Mouse (Mus musculus) limb, embryonic 14.5 days (tissue): Measurements from ENCODE around the gene Elavl3. TPM values are rescaled to one million over a fixed set of nuclear protein-coding genes. Genes with fewer than 3 reads are reported as not detected.

ENCODE experiments used
- ATAC-seq: fragments of 200-750 bp; cut with Nextera tagmentation; 2 replicates; pipeline ENCODE4 v1.8.0; 2017; ENCODE audit warnings: low read depth, moderate number of reproducible peaks, moderate TSS enrichment; ENCODE audit not compliant: low FRiP score
- DNase-seq: peaks from one replicate; pipeline ENCODE4 v3.0.0-alpha.2; 2015; ENCODE audit warnings: low spot score
- H3K27ac ChIP-seq: fragments of 300-500 bp; sonication (generic); replicated peaks from 2 replicates; pipeline ENCODE4 v1.5.1; 2014; ENCODE audit warnings: low read depth, mild to moderate bottlenecking, low read length, moderate library complexity, mixed read lengths
- H3K27me3 ChIP-seq: fragments of 300-500 bp; sonication (generic); 2 replicates; pipeline ENCODE4 v1.6.1; 2014; ENCODE audit warnings: low read length, mixed read lengths; ENCODE audit not compliant: control insufficient read depth, insufficient read depth
- H3K36me3 ChIP-seq: fragments of 300-500 bp; sonication (generic); 2 replicates; pipeline ENCODE4 v1.6.1; 2014; ENCODE audit warnings: mild to moderate bottlenecking, low read length, moderate library complexity, mixed read lengths; ENCODE audit not compliant: control insufficient read depth, insufficient read depth
- H3K4me1 ChIP-seq: fragments of 300-500 bp; sonication (generic); 2 replicates; pipeline ENCODE4 v1.6.1; 2014; ENCODE audit warnings: antibody characterized with exemption, low read length, mixed read lengths; ENCODE audit not compliant: control insufficient read depth, insufficient read depth
- H3K4me2 ChIP-seq: fragments of 300-500 bp; sonication (generic); replicated peaks from 2 replicates; pipeline ENCODE4 v1.6.1; 2014; ENCODE audit warnings: low read depth, mild to moderate bottlenecking, low read length, moderate library complexity; ENCODE audit not compliant: severe bottlenecking
- H3K4me3 ChIP-seq: fragments of 300-500 bp; sonication (generic); replicated peaks from 2 replicates; pipeline ENCODE4 v1.5.1; 2014; ENCODE audit warnings: low read length
- H3K9ac ChIP-seq: fragments of 300-500 bp; sonication (generic); 2 replicates; pipeline ENCODE4 v1.6.1; 2014; ENCODE audit warnings: mild to moderate bottlenecking, low read depth, low read length, moderate library complexity; ENCODE audit not compliant: severe bottlenecking
- H3K9me3 ChIP-seq: fragments of 300-500 bp; sonication (generic); 2 replicates; pipeline ENCODE4 v1.6.1; 2016; ENCODE audit warnings: low read length; ENCODE audit not compliant: control insufficient read depth
- POLR2A ChIP-seq: fragments of 200-500 bp; IDR thresholded peaks from 2 replicates; pipeline ENCODE4 v1.8.0; 2012; ENCODE audit warnings: inconsistent platforms, mild to moderate bottlenecking, moderate library complexity, borderline replicate concordance; ENCODE audit not compliant: insufficient read depth, insufficient read length; ENCODE audit errors: extremely low read depth
- WGBS: fragments of 180-500 bp; shearing (Covaris S2); extraction: QIAGEN DNeasy Blood & Tissue Kit; methylation state at CpG from one replicate; pipeline ENCODE4 v1.1.7; 2014; 5-methylcytosine and 5-hydroxymethylcytosine counted together
- polyA plus RNA-seq, 2 experiments: library from polyadenylated mRNA; depleted of rRNA in 1 of 2; stranded (reverse) in 1 of 2; unstranded in 1 of 2; fragments of >200 nt; fragmentation: Nextera tagmentation in 1 of 2; extraction: Ambion mirVana in 1 of 2; gene quantifications; 2 replicates each; pipeline versions ENCODE4 v1.2.1 to v1.2.3; 2012 to 2014

The Elavl3 gene
- polyA plus RNA-seq, 2 experiments, result 0.67 TPM; not detected in 1

DNA sequence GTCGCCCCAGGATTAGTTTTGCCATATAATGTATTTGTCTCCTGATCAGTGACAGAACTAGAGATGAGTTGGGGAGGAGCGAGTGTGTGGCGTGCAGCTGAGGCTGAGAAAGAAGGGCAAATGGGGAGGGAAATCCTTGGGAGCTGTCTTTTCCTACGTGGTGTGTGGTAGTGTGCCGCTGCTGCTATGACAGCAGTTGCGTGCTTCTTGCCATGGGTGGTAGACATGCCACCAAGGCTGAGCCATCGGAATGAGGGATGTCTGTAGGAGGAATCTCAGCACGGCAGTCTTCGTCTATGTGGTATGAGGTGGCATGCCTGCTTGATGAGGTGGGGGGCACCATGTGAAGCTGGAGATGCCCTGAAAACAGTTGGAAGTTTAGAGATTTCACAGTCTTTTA is 21.4 kb downstream of the Elavl3 start:
- Histone ChIP-seq H3K9ac (no peak overlapping the region), H3K4me2 (no peak overlapping the region), H3K4me1 (no peaks in the 10 kb centered on the region), H3K27ac (no peak overlapping the region), H3K27me3 (no peaks in the 10 kb centered on the region), H3K4me3 (no peak overlapping the region), H3K36me3 (no peaks in the 10 kb centered on the region), H3K9me3 (no peaks in the 10 kb centered on the region)
- no peak for ATAC-seq
- 87% methylated on average over 9 of the region's 9 CpGs for WGBS
- DNase-seq, result no peak
- TF ChIP-seq POLR2A, result no peak

- Histone ChIP-seq H3K4me3 (no peak overlapping the region), H3K9ac (no peak overlapping the region), H3K9me3 (no peaks in the 10 kb centered on the region), H3K27me3 (no peaks in the 10 kb centered on the region), H3K4me2 (no peak overlapping the region), H3K36me3 (no peaks in the 10 kb centered on the region), H3K4me1 (no peaks in the 10 kb centered on the region), H3K27ac (no peak overlapping the region)
- no peak for TF ChIP-seq POLR2A
- DNase-seq (no peak), ATAC-seq (no peak)
- 71% methylated on average over 7 of the region's 7 CpGs for WGBS
These were observed 23.4 kb downstream of the Elavl3 start for GRCm38 (mm10) chr9:22028467-22028866.

GRCm38 (mm10) chr9:22024592-22024991 is 27.2 kb downstream of the Elavl3 start:
- ATAC-seq (no peak), DNase-seq (no peak)
- H3K4me3 ChIP-seq, result no peak overlapping the region
- WGBS, result 50% methylated on average over 8 of the region's 8 CpGs
- no peaks in the 10 kb centered on the region for H3K4me1 ChIP-seq
- H3K9ac ChIP-seq, result no peak overlapping the region
- no peaks in the 10 kb centered on the region for H3K36me3 ChIP-seq
- TF ChIP-seq POLR2A, result no peak
- H3K4me2 ChIP-seq, result no peak overlapping the region
- no peaks in the 10 kb centered on the region for H3K9me3 ChIP-seq
- H3K27me3 ChIP-seq, result no peaks in the 10 kb centered on the region
- no peak overlapping the region for H3K27ac ChIP-seq

DNA sequence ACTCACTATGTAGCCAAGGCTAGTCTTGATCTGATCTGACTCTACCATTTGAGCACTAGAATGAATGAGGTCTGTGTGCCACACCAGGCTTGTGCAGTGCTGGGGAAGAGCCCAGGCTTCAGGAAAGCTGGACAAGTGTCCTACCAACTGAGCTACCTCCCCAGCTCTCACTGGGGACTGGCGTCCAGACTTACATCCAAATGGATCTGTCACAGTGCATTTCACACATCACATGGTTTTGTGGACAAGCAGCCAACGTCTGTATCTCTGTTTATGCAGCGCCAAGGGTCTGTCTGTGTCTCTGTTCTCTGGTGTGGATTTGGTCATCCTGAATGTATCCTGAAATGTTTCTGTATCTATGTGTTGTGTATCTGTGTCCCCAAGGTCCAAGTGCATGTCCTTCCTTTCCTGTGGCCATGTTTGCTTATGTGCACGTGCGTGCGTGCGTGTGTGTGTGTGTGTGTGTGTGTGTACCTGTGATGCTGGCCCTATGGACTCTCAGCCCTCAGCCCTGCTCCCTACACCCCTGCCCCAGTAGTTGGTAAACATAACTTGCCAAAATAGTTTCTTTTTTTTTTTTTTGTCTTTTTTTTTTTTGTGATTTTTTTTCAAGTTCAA is 34.5 kb downstream of the Elavl3 start:
- H3K9ac ChIP-seq, result no peak overlapping the region
- H3K4me1 ChIP-seq, result no peaks in the 10 kb centered on the region
- WGBS, result 70% methylated on average over 7 of the region's 7 CpGs
- no peak for TF ChIP-seq POLR2A
- ATAC-seq (no peak), DNase-seq (no peak)
- no peak overlapping the region for H3K27ac ChIP-seq
- no peaks in the 10 kb centered on the region for H3K27me3 ChIP-seq
- no peaks in the 10 kb centered on the region for H3K9me3 ChIP-seq
- no peak overlapping the region for H3K4me2 ChIP-seq
- H3K4me3 ChIP-seq, result no peak overlapping the region
- H3K36me3 ChIP-seq, result peaks cover 23% of the 10 kb centered on the region

GRCm38 (mm10) chr9:22016245-22016644 is 35.6 kb downstream of the Elavl3 start:
- Histone ChIP-seq H3K4me3 (no peak overlapping the region), H3K27ac (no peak overlapping the region), H3K27me3 (no peaks in the 10 kb centered on the region), H3K4me2 (no peak overlapping the region), H3K9me3 (no peaks in the 10 kb centered on the region), H3K36me3 (peaks cover 34% of the 10 kb centered on the region), H3K9ac (no peak overlapping the region), H3K4me1 (no peaks in the 10 kb centered on the region)
- WGBS, result 72% methylated on average over 10 of the region's 10 CpGs
- ATAC-seq (no peak), DNase-seq (no peak)
- TF ChIP-seq POLR2A, result no peak
